Mouse (Mus musculus): ENCODE measurements at regions not wholly inside any gene's neighbourhood (a gene's known extent, or its start where the extent isn't known, plus 50 kb on each side); places are given as distances from the start of the nearest gene placed in this dataset.

GRCm38 (mm10) chr10:100792569-100792968 is 202.3 kb downstream of the 1700017N19Rik start:
- TF ChIP-seq POLR2A (IDR thresholded peaks at IDR 0.05; ENCODE audit: control insufficient read depth, low read depth, low read length) (no peak), CTCF (IDR thresholded peaks at IDR 0.05; ENCODE audit: control insufficient read depth, insufficient read depth, insufficient replicate concordance, low read depth, low read length) (no peak)

Data from testis, adult 2 months (tissue).